Mouse (Mus musculus): Measurements from ENCODE around the gene Myh14.

GRCm38 (mm10) chr7:44586518-44586917 lies 84.1 kb downstream of the Myh14 start:
- TF ChIP-seq CTCF (IDR thresholded peaks at IDR 0.05; ENCODE audit: low read depth, low read length) (no peak), POLR2A (IDR thresholded peaks at IDR 0.05; ENCODE audit: insufficient read depth, low read length) (no peak), EP300 (IDR thresholded peaks at IDR 0.05; ENCODE audit: insufficient read depth, low read depth, low read length) (no peak)

Measured in ES-Bruce4 (cell line).